ENCODE assay signal across 1 mouse cellular context in genomic region chr17:57125853-57126622, GRCm38 (mm10).
TF ChIP-seq lines count a peak whose summit lies in the region.

No protein-coding gene starts in this region.

TF ChIP-seq in CH12.LX, 34 proteins besides CTCF, POLR2A, EP300 and RAD21 (continued from another document):
- TF ChIP-seq USF1 (IDR thresholded peaks at IDR 0.05; ENCODE audit: low read depth, low read length): no peak
- TF ChIP-seq PAX5 (IDR thresholded peaks at IDR 0.05; ENCODE audit: low read length): no peak
- TF ChIP-seq RCOR1 (conservative IDR thresholded peaks at IDR 0.05; ENCODE audit: low read depth, low read length): no peak
- TF ChIP-seq NRF1 (IDR thresholded peaks at IDR 0.05; ENCODE audit: low read depth, low read length): no peak
- no peak for TF ChIP-seq ZC3H11A (IDR thresholded peaks at IDR 0.05; ENCODE audit: low read depth, low read length)
- peak; percentile 64 for TF ChIP-seq JUN (IDR thresholded peaks at IDR 0.05; ENCODE audit: insufficient read depth, low read depth, low read length)
- peak; percentile 81; the same call in 1 of the 2 replicates for TF ChIP-seq MEF2A (IDR thresholded peaks at IDR 0.05; ENCODE audit: borderline replicate concordance, low read depth, low read length)
- no peak for TF ChIP-seq ZKSCAN1 (IDR thresholded peaks at IDR 0.05; ENCODE audit: borderline replicate concordance, low read depth, low read length)
- no peak; the same call in 1 of the 2 replicates for TF ChIP-seq MAX (IDR thresholded peaks at IDR 0.05; ENCODE audit: low read length)
- no peak; the same call in 1 of the 2 replicates for TF ChIP-seq MXI1 (IDR thresholded peaks at IDR 0.05; ENCODE audit: low read depth, low read length)
- peak; percentile 45; the same call in 1 of the 2 replicates for TF ChIP-seq SIN3A (IDR thresholded peaks at IDR 0.05; ENCODE audit: low read length)
- peak; percentile 47; the same call in 1 of the 2 replicates for TF ChIP-seq NELFE (IDR thresholded peaks at IDR 0.05; ENCODE audit: low read depth, low read length)
- peak; percentile 64 for TF ChIP-seq BHLHE40 (IDR thresholded peaks at IDR 0.05; ENCODE audit: low read depth, low read length)
- peak; percentile 67 for TF ChIP-seq TBP (conservative IDR thresholded peaks at IDR 0.05; ENCODE audit: low read depth, low read length)
- TF ChIP-seq HCFC1 (IDR thresholded peaks at IDR 0.05; ENCODE audit: low read depth, low read length): no peak; the same call in 1 of the 2 replicates
- TF ChIP-seq IRF4 (IDR thresholded peaks at IDR 0.05; ENCODE audit: low read depth, low read length): no peak; the same call in 1 of the 2 replicates
- no peak for TF ChIP-seq KAT2A (IDR thresholded peaks at IDR 0.05; ENCODE audit: insufficient replicate concordance, low read length)
- TF ChIP-seq CHD2 (IDR thresholded peaks at IDR 0.05; ENCODE audit: low read length): peak; percentile 90
- peak; percentile 96 for TF ChIP-seq MAZ (IDR thresholded peaks at IDR 0.05; ENCODE audit: low read depth, low read length)
- TF ChIP-seq CHD1 (IDR thresholded peaks at IDR 0.05; ENCODE audit: low read depth, low read length): no peak
- TF ChIP-seq ETS1 (conservative IDR thresholded peaks at IDR 0.05; ENCODE audit: low read depth, low read length): peak; percentile 76
- TF ChIP-seq TCF12 (IDR thresholded peaks at IDR 0.05; ENCODE audit: low read depth, low read length): peak; percentile 53
- peak; percentile 65; the same call in 1 of the 2 replicates for TF ChIP-seq JUND (conservative IDR thresholded peaks at IDR 0.05; ENCODE audit: low read depth, low read length)
TF ChIP-seq in CH12.LX: peak in this region for 14.
